Mouse (Mus musculus): ENCODE measurements around the gene Nhp2.
"Not testable (repeated sequence)": the region's sequence is repeated elsewhere in the genome, so short reads cannot be mapped to it uniquely, and the experiment has no call there.

The Nhp2 gene

GRCm38 (mm10) chr11:51606447-51607095 is 13.0 kb upstream of the Nhp2 start, which contains the start of gene Hnrnpab:
Hnrnpab (minus strand) TSS chr11:51606847.
- in situ Hi-C loops (cut with MboI) = no loop called here

GRCm38 (mm10) chr11:51607096-51607738 is 12.3 kb upstream of the Nhp2 start:
- in situ Hi-C loops (cut with MboI) = no loop called here

- in situ Hi-C loops (cut with MboI) = no loop called here
Measured at GRCm38 (mm10) chr11:51609266-51609909, 10.1 kb upstream of the Nhp2 start.

- in situ Hi-C loops (cut with MboI) = not testable (repeated sequence)
Measured at GRCm38 (mm10) chr11:51609940-51610339, 9.6 kb upstream of the Nhp2 start.

- in situ Hi-C loops (cut with MboI) = no loop called here
Measured at GRCm38 (mm10) chr11:51614256-51614655, 5.3 kb upstream of the Nhp2 start.

- in situ Hi-C loops (cut with MboI) = loop anchor here (5.0 kb wide), 1 partner anchor 67 kb away; no protein-coding TSS in a partner anchor
Measured at GRCm38 (mm10) chr11:51615129-51615528, 4.4 kb upstream of the Nhp2 start.

GRCm38 (mm10) chr11:51615601-51616000 is 3.9 kb upstream of the Nhp2 start:
- in situ Hi-C loops (cut with MboI) = loop anchor here (5.0 kb wide), 1 partner anchor 67 kb away; no protein-coding TSS in a partner anchor

GRCm38 (mm10) chr11:51616113-51616512 is 3.4 kb upstream of the Nhp2 start:
- in situ Hi-C loops (cut with MboI) = loop anchor here (5.0 kb wide), 1 partner anchor 66 kb away; no protein-coding TSS in a partner anchor

GRCm38 (mm10) chr11:51617693-51618092 is 1.8 kb upstream of the Nhp2 start:
- in situ Hi-C loops (cut with MboI) = loop anchor here (5.0 kb wide), 1 partner anchor 65 kb away; no protein-coding TSS in a partner anchor

GRCm38 (mm10) chr11:51618894-51619408 is 584 bp upstream of the Nhp2 start:
- in situ Hi-C loops (cut with MboI) = loop anchor here (5.0 kb wide), 1 partner anchor 63 kb away; no protein-coding TSS in a partner anchor

GRCm38 (mm10) chr11:51620084-51620483 is 549 bp downstream of the Nhp2 start:
- in situ Hi-C loops (cut with MboI) = no loop called here

GRCm38 (mm10) chr11:51621776-51622175 is 2.2 kb downstream of the Nhp2 start:
- in situ Hi-C loops (cut with MboI) = no loop called here

GRCm38 (mm10) chr11:51622971-51623491 is 3.5 kb downstream of the Nhp2 start:
- in situ Hi-C loops (cut with MboI) = no loop called here

GRCm38 (mm10) chr11:51625187-51625820 is 5.8 kb downstream of the Nhp2 start:
- in situ Hi-C loops (cut with MboI) = no loop called here

- in situ Hi-C loops (cut with MboI) = no loop called here
Measured at GRCm38 (mm10) chr11:51627425-51627824, 7.9 kb downstream of the Nhp2 start.

GRCm38 (mm10) chr11:51627907-51628306 is 8.4 kb downstream of the Nhp2 start:
- in situ Hi-C loops (cut with MboI) = no loop called here

GRCm38 (mm10) chr11:51629651-51630314 is 10.2 kb downstream of the Nhp2 start:
- in situ Hi-C loops (cut with MboI) = no loop called here

GRCm38 (mm10) chr11:51632130-51632753 is 12.7 kb downstream of the Nhp2 start:
- in situ Hi-C loops (cut with MboI) = no loop called here

- in situ Hi-C loops (cut with MboI) = not testable (repeated sequence)
Measured at GRCm38 (mm10) chr11:51633200-51633599, 13.7 kb downstream of the Nhp2 start.

GRCm38 (mm10) chr11:51633721-51634120 is 14.2 kb downstream of the Nhp2 start:
- in situ Hi-C loops (cut with MboI) = no loop called here

GRCm38 (mm10) chr11:51635127-51635524 is 15.6 kb downstream of the Nhp2 start:
- in situ Hi-C loops (cut with MboI) = no loop called here
